Mouse (Mus musculus): ENCODE results near the gene Far2.
"Not testable (repeated sequence)": the region's sequence is repeated elsewhere in the genome, so short reads cannot be mapped to it uniquely, and the experiment has no call there.

The Far2 gene

GRCm38 (mm10) chr6:148120703-148121102 is 73.6 kb downstream of the Far2 start:
- DNase-seq, result no peak

GRCm38 (mm10) chr6:148126851-148127250 is 79.8 kb downstream of the Far2 start:
- DNase-seq, result not testable (repeated sequence)

DNA sequence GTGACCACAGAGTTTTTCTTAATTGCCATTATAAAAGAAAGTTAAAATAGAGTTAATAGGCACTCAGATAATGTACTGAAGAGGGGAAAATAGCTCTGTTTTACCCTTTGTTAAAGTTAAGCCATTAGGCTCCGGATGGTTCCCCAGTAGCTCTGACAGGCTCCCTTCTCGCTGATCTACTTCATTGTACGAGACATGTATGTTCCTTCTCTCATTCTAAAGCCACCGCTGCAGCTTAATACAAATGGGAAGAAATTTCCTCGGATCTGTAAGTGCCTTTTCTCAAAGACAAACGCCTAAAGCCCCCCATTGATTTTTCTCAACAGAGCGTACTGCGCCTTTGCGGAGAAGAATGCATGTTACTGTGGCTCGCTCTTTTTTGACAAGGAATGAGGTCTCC is 85.3 kb downstream of the Far2 start:
- no peak for DNase-seq

DNA sequence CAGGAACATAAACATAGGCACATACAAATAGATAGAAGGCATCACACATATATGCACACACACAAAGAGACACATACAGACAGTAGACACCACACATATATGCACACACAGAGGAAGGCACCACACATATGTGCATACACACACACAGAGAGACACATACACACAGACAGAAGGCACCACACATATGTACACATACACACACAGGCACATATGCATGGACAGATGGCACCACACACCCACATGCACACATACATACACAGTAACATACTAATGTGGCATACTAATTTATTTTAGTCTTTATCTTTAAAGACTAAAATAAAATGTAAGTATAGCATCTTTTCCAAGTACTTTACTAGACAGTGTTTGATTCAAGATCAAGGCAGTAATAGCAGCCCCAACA is 86.5 kb downstream of the Far2 start:
- DNase-seq, result no peak

DNA sequence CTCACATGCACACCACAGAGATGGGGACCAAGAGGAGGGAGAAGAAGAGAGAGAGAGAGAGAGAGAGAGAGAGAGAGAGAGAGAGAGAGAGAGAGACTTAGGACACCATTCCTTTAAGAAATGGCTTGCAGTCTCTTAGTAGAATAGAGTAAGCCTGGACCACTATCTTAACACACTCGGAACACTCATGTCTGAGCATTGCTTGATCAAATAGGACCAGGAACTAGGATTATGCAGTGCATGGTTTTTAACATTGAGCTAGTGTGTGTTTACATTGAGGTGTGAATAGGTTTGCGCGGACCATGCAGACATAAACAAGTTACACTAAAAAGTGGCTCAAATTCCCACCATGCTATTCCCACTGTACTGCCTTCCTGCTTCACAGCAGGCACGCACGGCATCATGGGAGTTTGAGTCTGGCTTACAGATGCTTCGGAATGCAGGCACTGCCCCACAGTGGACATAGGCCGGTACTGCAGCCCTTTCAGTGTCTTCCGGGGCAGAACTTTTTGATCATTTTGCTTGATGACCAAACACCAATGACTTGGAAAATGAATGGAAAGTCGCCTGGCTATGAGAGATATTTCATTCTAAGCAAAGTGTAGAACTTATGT is 88.8 kb downstream of the Far2 start:
- peak; percentile 34 for DNase-seq

DNA sequence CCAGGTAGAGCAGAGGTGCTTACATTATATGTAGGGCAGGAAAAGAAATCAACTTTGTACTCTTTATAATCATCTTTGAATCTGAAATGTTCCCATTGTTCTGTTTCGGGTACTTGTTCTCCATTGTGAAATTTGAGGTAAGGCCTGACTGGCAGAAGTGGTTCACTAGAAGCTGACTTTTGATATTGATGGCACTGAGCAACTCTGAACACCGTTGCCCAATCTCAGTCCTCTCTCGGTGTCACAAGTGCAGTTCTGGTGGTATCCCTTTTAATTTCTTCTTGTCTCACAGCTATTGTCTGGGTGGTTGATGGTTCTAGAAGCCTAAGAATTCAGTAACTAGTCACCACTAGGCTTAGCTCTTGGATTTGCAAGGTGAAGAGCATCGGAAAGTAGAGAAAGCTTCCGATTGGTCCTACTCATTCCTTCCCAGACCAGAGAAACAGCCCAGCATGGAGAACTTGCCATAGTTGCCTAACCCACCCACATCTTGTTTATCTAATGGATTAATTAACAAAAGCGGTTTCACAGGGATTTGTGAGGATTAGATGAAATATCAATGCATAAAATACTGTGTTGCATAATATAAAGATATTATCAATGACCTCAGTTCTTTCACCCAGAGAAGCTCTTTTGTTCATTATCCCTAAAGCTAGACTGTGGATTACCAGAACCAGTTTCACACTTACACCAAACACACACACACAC is 92.4 kb downstream of the Far2 start:
- DNase-seq, result no peak

- DNase-seq, result no peak
Observed at GRCm38 (mm10) chr6:148141874-148142273, 94.8 kb downstream of the Far2 start.

DNA sequence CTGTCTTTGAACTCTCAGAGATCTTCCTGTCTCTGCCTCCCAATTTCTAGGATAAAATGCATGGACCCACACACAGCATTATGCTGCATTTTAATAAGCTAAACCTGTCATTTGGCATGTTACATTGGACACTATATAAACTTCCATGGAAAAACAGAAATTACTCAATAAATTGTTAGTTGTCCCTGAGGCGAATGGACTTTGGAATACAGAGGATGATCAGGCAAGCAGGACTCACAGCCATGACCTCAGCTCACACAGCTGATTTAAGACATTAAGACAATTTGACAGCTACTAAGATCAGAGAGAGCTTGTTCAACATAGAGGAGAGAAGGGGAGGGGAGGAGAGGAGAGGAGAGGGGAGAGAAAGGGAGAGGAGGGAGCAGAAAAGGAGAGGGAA is 95.4 kb downstream of the Far2 start:
- DNase-seq, result no peak

GRCm38 (mm10) chr6:148152305-148152704 is 105.2 kb downstream of the Far2 start:
- not testable (repeated sequence) for DNase-seq

GRCm38 (mm10) chr6:148172904-148173303 is 125.8 kb downstream of the Far2 start:
- no peak for DNase-seq

DNA sequence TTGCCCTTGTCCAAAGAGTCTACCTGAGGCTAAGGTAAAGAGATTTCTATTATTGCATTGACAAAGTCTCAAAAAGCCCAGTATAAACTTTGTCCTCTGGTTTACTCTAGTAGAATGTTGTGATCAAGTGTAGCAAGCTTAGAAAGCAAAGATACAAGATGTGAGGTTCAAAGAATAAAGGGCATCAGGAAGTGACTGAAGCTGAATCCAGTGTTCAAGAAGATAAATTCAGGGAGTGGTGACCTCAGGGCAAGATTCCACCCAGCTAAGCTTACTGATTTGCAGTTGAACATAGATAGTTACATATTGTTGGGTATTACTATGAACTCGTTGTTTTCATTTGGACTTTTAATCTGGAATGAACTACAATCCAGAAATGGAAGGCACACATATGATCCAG is 138.6 kb downstream of the Far2 start:
- DNase-seq, result no peak

DNA sequence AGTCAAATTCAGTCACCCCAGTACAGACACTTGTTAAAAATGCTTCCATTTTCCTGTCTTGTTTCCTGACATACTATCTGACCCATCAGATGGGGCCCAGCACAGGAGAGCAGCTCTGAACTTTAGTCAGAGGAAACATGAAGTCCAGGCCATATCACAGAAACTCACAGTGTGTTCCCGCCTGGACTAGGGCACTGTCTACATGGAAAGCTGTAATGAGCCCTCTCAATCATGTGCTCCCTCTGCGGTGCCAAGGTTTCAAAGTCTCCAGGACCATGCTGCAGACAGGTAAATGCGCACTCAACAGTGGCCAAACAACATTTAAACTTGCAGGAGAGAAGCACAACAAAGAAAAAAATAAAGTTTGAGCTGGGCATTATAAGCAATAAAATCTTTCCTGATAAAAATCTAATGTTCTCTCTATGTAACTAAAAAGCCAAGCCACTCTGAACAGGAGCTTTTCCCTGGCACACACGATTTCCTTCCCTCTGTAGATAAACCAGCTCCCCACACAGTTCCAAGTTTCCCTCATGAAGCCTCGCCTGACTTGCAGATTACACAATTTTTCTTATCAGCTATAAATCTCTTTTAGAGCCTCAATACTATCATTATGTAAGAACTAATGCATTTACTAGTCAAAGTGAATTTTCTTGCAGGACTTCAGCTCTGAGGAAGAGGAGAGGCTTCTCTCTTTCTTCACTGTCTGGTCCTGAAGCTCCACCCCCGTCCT is 147.1 kb downstream of the Far2 start:
- DNase-seq, result no peak

DNA sequence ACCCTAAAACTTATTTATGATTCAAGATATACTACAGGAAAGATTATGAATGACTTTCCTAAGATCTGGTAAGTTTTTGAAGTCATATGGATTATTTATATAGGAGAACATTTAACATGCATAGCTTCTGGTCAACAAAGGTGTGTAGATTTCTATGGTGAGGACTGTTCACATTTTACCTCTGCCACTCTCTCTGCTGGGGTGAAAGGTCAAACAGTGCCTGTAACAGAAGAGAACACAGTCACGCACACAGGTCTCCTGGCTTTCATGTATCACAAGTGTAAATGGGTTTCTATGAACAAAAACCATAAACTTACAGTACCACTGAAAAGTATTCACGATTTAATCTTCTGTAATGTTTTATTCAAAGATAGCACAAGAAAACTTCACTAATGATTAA is 152.1 kb downstream of the Far2 start:
- DNase-seq, result no peak

- no peak for DNase-seq
Observed at GRCm38 (mm10) chr6:148199729-148200128, 152.7 kb downstream of the Far2 start.

- DNase-seq, result no peak
Observed at GRCm38 (mm10) chr6:148205134-148205533, 158.1 kb downstream of the Far2 start.

- DNase-seq, result no peak
Observed at GRCm38 (mm10) chr6:148207522-148207921, 160.5 kb downstream of the Far2 start.

DNA sequence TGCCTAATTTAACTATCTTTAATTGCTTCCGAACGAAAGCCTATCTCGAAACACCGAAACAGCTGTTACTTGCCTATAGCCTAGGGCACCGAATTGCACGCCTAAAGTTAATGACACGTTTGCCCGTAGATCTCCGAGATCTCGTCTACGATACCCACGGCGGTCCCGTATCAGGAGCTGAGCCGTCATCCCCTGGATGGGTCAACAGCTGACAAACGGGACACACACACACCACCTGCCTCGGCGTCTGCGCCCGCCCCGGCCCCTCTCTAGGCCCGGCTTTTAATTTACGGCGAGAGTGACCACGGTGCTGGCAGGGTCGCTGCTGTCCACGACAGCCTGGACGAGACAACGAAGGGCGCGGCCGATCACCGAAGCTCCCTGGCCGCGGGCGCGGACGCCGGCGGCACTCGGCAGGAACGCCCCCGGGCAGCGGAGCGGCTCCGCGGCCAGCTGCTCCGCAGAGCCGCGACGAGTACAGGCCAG is 164.4 kb downstream of the Far2 start:
- DNase-seq, result no peak

DNA sequence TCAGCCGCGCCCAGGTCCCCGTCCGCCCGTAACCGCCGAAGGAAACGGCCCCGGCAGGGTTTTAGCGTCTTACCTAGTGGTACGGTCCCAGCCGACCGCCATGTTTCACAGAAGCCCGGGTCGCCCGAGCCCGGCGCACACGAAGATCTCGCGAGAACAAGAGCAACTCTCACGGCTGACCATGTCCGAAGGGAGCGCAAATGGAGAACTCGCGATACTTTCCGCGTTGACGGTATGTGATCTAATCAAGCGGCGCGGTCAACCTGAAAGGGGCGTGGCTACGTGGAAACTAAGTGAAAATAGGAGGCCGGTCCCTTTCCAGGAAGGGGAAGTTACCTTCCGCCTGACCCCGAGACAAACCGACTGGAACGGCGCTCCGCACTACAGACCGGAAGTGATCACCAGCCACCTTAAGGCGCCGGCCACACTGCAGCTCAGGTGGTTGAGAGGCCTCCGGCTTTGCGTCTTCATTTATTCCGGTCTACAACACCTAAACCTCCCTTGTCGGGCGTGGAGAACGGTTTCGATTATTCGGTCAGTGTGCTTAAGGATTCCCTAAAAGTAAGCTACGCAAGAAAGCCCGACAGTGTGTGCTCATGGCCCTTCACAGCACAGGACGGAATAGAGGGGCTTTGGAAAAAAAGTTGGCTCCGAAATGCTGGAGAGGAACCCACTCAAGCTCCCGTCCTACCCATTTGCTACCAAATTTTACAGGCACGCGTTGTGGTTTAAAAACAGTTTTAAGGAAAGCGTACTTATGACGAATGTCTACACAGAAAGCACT is 165.0 kb downstream of the Far2 start, which contains the start of gene Ergic2:
Ergic2 (minus strand) TSS at position 478 of the 784 bp plus-strand sequence.
- peak; percentile 94 for DNase-seq

DNA sequence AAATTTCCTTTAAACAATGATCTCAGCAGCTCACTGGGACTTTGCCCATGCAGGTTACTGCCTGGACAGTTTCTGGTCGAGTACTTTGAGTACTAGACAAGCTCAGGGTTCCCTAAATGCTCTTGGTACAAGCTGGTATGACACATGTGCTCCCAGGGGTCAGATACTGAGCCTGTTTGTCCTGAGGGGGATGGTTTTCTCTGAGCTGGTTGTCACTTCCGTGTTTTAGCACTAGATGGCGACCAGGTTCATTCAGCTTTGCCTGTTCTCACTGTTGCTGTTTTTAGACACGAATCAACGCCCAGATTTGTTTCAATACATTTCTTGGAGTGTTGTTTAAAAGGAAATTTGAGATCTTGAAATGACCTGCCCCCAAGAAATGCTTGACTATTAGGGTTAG is 167.7 kb downstream of the Far2 start:
- DNase-seq, result peak; percentile 55

- no peak for DNase-seq
Observed at GRCm38 (mm10) chr6:148216752-148217151, 169.7 kb downstream of the Far2 start.

- no peak for DNase-seq
Observed at GRCm38 (mm10) chr6:148218235-148219076, 171.4 kb downstream of the Far2 start.

- no peak for DNase-seq
Observed at GRCm38 (mm10) chr6:148222686-148223085, 175.6 kb downstream of the Far2 start.
